Mouse (Mus musculus) embryonic facial prominence, embryonic 12.5 days (tissue): ENCODE measurements at regions not wholly inside any gene's neighbourhood (a gene's known extent, or its start where the extent isn't known, plus 50 kb on each side); places are given as distances from the start of the nearest gene placed in this dataset.
"Not testable (repeated sequence)": the region's sequence is repeated elsewhere in the genome, so short reads cannot be mapped to it uniquely, and the experiment has no call there.

Experiments
- ATAC-seq: fragments of 200-750 bp; cut with Nextera tagmentation; 2 replicates; pipeline ENCODE4 v1.8.0; 2017; ENCODE audit not compliant: insufficient number of reproducible peaks, insufficient read depth, low FRiP score, low TSS enrichment
- H3K27ac ChIP-seq: fragments of 300-500 bp; sonication (generic); 2 replicates; pipeline ENCODE4 v1.5.1; 2016; ENCODE audit warnings: mild to moderate bottlenecking
- H3K27me3 ChIP-seq: fragments of 300-500 bp; sonication (generic); 2 replicates; pipeline ENCODE4 v1.6.1; 2016; ENCODE audit warnings: mild to moderate bottlenecking, moderate library complexity
- H3K36me3 ChIP-seq: fragments of 300-500 bp; sonication (generic); 2 replicates; pipeline ENCODE4 v1.6.1; 2016; ENCODE audit warnings: mild to moderate bottlenecking
- H3K4me1 ChIP-seq: fragments of 300-500 bp; sonication (generic); 2 replicates; pipeline ENCODE4 v1.6.1; 2016
- H3K4me2 ChIP-seq: fragments of 300-500 bp; sonication (generic); replicated peaks from 2 replicates; pipeline ENCODE4 v1.6.1; 2016; ENCODE audit warnings: mild to moderate bottlenecking, moderate library complexity
- H3K4me3 ChIP-seq: fragments of 300-500 bp; sonication (generic); 2 replicates; pipeline ENCODE4 v1.5.1; 2016; ENCODE audit warnings: mild to moderate bottlenecking
- H3K9ac ChIP-seq: fragments of 300-500 bp; sonication (generic); 2 replicates; pipeline ENCODE4 v1.6.1; 2016; ENCODE audit warnings: mild to moderate bottlenecking, moderate library complexity
- H3K9me3 ChIP-seq: fragments of 300-500 bp; sonication (generic); 2 replicates; pipeline ENCODE4 v1.6.1; 2016; ENCODE audit warnings: mild to moderate bottlenecking, moderate library complexity
- WGBS: fragments of 180-500 bp; shearing (Covaris S2); methylation state at CpG from one replicate; pipeline ENCODE4 v1.1.7; 2016; 5-methylcytosine and 5-hydroxymethylcytosine counted together

DNA sequence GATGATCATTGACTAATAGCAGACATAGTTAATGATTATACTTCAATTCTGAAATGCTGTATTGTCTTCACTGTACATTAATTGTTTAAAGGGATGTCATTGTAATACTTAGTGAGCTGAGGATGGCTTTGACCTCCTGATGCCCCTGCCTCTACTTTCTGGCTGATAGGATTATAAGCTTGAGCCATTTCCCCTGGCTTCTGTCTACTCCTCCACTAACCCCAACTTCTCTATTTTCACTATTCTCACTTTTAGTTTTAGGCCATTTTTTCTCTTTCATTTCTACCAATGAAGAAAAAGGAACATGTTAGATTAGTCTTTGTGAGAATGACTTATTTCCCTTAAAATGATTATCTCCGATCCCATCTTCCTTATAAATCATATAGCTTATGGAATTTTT, 190.9 kb downstream of the Stard3nl start:
- 96% methylated on average over 1 of the region's 1 CpGs for WGBS
- Histone ChIP-seq H3K36me3 (no peaks in the 10 kb centered on the region), H3K9ac (no peak overlapping the region), H3K27ac (no peak overlapping the region), H3K27me3 (no peaks in the 10 kb centered on the region), H3K4me3 (no peak overlapping the region), H3K9me3 (no peaks in the 10 kb centered on the region), H3K4me2 (no peak overlapping the region), H3K4me1 (no peaks in the 10 kb centered on the region)
- no peak for ATAC-seq

DNA sequence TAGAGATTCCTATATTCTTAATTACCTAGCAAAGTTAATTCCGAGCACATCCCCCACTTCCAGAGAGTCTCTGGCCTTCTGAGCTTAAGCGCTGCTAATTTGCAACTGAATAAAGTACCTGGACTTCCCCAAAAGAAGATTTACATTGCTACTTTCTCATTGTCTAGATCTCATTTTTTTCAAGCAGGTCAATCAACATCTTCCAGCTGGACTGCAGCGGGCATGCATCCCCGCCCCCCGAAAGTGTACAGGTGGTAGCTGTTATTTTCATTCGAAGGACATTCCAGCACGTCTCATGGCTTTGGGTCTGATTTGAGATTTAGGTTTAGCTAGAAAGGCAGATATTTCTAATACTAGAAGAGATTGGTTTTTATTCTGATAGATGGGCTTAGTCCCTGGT, 193.3 kb downstream of the Stard3nl start:
- ATAC-seq, H3K9me3 ChIP-seq, H3K4me2 ChIP-seq, H3K27me3 ChIP-seq, H3K9ac ChIP-seq, H3K4me3 ChIP-seq, H3K36me3 ChIP-seq, H3K27ac ChIP-seq, H3K4me1 ChIP-seq: not testable (repeated sequence)
- 83% methylated on average over 7 of the region's 7 CpGs for WGBS
